Mouse (Mus musculus) brain, embryonic 14.5 days (tissue): ENCODE data around the gene Tmem44. TPM values are rescaled to one million over a fixed set of nuclear protein-coding genes. Genes with fewer than 3 reads are reported as not detected.
A peak's percentile ranks its signal among the peaks of the same experiment; 100 is the strongest.

Experiments
- DNase-seq: peaks from one replicate; pipeline ENCODE4 v3.0.0-alpha.2; 2011; ENCODE audit warnings: low read depth
- CTCF ChIP-seq: fragments of 200-500 bp; IDR thresholded peaks from 2 replicates; pipeline ENCODE4 v1.5.1; 2012; ENCODE audit warnings: inconsistent platforms, mild to moderate bottlenecking, moderate library complexity, borderline replicate concordance; ENCODE audit not compliant: insufficient read depth, insufficient read length; ENCODE audit errors: extremely low read depth
- POLR2A ChIP-seq: fragments of 200-500 bp; IDR thresholded peaks from 2 replicates; pipeline ENCODE4 v1.6.1; 2012; ENCODE audit warnings: mild to moderate bottlenecking, inconsistent platforms, borderline replicate concordance; ENCODE audit not compliant: poor library complexity, insufficient read depth, insufficient read length, severe bottlenecking; ENCODE audit errors: extremely low read depth
- polyA plus RNA-seq: library from polyadenylated mRNA; depleted of rRNA; stranded (reverse); fragments of >200 nt; gene quantifications from 2 replicates; pipeline ENCODE4 v1.2.3, GENCODE M21; 2012

Gene Tmem44
- polyA plus RNA-seq, 1 experiment = 124 TPM

DNA sequence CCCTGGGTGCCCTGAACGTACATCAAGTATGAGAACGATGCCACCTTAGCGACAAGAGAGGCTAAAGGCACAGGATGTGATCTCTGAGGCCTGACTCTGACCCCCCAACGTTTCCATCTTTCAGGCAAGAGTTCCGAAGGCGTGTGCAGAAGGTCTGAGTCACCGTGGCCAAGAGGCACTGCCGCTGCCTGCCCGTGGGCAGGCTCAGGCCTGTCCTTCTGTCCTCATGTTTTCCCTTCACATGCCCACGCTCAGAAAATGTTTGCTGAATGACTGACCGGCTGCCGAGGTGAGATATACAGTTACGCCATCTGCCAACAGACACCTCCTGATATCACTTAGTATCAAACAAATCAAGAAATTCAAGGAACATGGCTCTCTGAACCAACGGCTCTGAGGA lies 24.9 kb downstream of the Tmem44 start:
- no peak for DNase-seq
- TF ChIP-seq POLR2A = no peak

DNA sequence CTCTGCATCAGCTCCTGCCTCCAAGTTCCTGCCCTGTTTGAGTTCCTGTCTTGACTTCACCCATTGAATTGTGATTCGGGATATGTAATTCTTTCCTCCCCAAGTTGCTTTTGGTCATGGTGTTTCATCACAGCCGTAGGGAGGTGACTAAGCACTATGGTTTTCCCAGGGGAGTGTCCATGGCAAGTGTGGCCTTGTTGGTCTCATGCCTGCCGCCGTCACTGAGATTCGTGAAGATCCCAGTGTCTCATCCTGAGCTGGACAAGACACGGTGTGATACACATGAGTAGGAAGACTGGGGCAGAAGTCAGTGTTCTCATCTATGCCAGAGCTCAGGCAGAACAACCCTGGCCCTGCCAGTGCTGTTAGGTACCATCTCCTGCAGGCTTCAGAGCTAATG lies 26.2 kb downstream of the Tmem44 start:
- DNase-seq = no peak
- no peak for TF ChIP-seq CTCF
- no peak for TF ChIP-seq POLR2A

DNA sequence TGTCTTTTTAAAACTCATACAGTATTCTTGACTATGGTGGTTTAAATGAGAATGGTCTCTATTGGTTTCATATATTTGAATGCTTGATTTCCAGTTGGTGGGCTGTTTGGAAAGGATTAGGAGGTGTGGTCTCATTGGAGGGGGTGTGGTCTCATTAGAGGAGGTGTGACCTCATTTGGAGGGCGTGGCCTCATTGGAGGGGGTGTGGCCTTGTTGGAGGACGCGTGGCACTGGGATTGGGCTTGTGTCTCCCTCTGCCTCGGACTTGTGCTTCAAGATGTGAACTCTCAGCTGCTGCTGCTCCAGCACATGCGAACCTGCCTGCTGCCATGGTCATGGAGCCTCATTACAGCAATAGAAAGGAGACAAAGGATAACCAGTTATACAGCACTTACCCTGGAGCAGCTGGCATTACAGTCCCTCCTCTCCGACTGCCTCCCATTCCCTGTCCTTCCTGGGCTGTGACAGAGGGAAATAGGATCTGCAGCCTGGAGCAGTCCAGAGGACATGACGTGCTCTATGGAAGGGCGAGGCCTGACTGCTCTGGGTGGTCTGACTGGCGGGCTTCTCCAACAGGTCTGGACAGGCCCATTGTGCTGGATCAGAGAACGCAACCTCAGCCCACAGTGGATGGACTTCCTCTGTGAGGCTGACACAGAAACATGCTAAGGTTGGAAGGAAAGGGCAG lies 28.2 kb downstream of the Tmem44 start:
- TF ChIP-seq POLR2A (no peak), CTCF (no peak)
- DNase-seq = no peak

DNA sequence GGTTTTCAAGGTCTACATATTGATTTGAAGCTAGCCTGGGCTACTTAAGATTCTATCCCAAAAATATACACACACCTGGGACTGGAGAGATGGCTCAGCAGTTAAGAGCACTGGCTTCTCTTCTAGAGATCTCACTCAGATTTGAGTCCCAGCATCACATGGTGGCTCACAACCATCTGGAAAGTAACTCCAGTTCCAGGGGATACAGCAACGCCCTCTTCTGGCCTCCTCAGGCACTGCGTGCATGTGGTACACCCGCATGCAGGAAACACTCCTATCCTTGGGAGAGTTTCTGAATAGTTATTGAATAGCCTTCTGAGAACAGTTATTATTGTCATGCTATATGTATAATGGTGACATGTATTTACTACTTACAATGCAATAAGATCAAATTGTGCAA lies 29.5 kb downstream of the Tmem44 start:
- no peak for DNase-seq
- TF ChIP-seq POLR2A = no peak
- TF ChIP-seq CTCF = 0 out of 2 replicates have a peak, but pooled peaks have one; percentile 4

DNA sequence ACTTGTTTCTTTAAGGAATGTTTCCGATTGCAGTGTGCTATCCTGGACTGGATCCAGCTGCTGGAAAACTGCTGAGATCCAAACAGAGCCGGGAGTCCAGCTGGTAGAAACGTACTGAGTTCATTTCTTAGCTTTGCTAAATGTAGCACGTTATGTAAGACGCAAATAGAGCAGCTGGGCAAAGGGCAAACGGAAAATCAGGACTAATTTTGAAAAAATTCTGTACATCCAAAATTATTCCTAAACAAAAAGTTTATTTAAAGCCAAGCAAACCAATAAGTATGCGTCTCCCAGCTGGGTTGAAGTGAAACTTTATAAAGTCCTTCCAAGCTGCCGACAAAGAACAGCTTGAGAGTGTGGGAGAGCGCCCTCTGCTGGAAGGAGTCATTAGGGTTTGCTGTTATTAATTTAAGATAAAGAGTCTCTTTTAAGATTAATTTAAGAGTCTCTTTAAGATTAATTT lies 30.2 kb downstream of the Tmem44 start:
- TF ChIP-seq CTCF = peak; percentile 76
- TF ChIP-seq POLR2A = no peak
- DNase-seq = peak; percentile 88

DNA sequence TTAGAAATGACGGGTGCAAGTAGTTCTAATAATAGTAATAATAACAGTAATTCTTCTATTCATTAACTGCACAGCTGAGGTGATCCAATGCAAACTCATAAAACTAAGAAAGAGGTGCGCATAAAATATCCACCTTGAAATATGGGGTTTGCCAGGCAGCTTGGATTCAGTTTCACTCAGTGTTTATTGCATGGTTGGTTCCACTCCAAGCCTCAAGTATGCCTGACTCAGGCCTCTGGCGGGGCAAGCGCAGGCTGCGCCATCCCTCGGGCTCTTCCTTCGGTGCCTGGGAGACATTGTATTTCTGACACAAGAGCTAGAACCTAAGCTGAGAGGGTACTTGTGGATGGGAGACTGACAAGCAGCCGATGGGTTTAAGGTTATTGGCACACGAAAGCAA lies 32.0 kb downstream of the Tmem44 start:
- no peak for TF ChIP-seq POLR2A
- no peak for TF ChIP-seq CTCF
- no peak for DNase-seq

DNA sequence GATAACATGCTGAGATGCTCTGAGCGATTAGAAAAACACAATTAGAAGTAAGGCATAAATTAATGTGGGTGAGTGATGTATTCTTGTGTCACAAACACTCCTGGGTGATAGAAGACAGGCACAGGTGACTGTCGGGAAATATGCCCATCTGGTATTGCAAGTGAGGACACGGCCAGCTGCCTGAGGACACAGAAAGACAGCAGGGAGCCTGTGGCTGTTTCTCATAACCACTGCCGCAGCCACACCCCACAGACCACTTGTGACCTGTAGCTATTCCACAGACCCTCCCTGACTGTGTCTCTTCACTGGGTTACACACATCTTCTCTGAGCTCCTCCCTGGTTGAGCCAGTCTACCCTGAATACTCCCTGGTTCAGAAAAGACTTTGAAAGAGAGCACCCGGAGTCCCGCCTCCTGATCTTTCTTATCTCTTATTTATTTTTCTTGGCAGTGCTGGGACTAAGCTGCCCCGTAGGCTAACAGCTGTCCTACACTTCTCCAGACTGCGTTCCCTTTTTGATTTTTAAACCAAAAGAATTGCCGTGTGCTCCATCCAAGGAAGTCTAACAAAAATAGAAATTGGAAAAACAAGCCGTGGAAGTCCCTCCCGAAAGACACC lies 32.9 kb downstream of the Tmem44 start:
- DNase-seq = no peak
- no peak for TF ChIP-seq CTCF
- TF ChIP-seq POLR2A = no peak

DNA sequence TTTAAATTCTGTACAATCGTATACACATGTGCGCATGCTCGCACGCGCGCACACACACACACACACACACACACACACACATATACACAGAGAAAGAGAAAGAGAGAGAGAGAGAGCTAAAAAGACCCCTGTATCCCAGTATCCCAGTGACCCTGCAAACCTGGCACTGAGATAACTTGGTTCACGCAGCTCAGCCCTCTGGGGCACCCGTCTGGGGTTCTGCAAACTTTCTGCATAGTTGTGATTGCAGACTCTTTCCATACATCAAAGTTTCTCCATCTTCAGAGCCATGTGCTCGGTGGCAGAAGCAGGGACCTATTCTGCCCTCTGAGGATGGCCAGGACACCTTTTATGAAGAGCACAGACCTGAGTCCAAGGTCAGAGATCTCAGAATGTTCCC lies 33.6 kb downstream of the Tmem44 start:
- TF ChIP-seq POLR2A = no peak
- no peak for TF ChIP-seq CTCF
- DNase-seq = no peak

DNA sequence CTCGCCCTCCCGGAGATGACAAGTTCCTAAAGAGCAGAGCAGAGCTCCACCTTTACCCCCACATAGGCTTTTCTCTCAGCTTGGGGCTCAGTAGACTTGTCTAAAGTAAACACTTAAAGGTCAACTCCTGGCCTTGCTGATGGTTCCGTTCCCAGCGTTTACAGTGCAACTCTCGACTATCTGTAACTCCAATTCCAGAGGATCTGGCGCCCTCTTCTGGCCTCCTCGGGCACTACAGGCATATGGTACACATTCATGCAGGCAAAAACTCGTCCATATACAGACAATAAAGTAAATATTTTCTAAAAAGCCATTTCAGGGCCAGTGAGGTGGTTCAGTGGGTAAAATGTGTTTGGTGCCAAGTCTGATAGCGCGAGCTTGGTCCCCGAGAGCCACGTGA lies 35.2 kb downstream of the Tmem44 start:
- peak; percentile 55; the same call in 1 of the 2 replicates for TF ChIP-seq CTCF
- TF ChIP-seq POLR2A = no peak
- DNase-seq = no peak

DNA sequence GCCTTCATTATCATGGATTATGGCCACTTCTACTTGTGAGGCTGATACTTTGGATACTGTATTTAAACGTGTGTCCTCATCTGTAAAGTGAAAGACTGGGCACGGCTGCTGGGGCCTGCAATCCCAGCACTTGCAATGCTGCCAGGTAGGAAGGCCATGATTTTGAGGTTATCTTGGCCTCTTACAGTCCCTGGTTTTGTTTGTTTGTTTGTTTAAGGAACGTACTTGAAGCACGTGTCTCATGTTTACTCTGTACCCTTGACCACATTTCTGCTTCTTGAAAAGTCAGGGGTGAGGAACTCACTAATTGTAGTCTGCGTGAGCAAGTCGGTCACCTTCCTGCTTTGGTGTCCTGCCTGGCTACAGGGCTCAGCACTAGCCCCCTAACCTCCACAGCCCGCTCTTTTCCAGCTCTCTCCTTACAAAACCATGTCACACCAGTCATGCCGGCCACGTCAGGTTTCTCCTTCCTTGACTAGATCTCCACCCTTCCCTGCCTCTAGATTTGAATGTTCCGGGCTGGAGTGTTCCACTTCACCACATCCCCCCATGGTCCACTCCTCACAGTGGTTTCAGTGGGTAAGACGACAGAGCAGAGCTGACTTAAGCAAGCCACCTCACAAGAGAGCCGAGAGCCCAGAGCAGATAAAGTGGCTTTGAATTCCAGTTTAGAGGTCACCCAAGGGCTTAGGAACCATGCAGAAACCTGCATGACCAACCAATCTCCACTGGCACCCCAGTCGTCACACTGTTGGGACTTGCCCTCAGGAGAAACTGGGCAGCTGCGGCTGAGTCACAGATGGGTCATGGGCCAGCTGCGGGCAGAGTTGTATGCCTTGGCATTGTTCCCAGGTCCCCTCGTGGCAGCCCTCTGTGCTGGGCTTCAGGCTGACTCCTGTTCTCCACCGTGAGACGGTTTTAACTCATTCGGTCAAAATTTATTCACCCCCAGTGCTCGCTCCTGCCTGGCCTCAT lies 37.3 kb downstream of the Tmem44 start:
- TF ChIP-seq CTCF (no peak), POLR2A (no peak)
- DNase-seq = no peak

DNA sequence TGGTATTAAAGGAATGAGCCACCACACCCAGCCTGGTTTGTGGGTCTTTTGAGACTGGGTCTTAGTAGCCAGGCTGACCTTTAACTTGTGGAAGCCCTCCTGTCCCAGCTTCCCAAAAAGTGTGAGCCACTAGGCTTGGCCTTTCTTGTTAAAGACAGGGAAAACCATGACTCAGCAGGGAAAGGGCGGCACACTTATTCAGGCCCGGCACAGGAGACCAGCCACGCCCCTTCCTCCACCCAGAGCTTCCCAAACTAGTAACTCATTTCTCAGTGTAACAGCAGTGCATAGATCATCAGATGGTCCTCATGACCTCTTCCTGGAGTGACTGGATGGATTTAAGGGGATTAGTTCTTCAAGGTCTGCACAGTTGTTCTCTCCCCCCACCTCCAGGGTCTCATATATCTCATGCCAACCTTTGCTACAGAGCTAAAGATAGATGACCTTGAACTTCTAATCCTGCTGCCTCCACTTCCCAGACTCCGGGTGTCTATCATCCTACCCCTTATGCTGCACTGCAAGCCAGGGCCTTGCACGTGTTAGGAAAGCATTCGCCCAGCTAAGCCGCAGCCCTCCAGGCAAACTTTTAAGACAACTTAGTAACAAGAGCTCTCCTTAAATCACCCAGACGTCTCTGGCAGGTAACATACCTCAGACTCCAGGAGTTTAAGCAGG lies 38.1 kb downstream of the Tmem44 start:
- TF ChIP-seq CTCF = no peak
- TF ChIP-seq POLR2A = no peak
- no peak for DNase-seq
